ENCODE assay signal across 16 mouse cellular contexts in the genomic region with DNA sequence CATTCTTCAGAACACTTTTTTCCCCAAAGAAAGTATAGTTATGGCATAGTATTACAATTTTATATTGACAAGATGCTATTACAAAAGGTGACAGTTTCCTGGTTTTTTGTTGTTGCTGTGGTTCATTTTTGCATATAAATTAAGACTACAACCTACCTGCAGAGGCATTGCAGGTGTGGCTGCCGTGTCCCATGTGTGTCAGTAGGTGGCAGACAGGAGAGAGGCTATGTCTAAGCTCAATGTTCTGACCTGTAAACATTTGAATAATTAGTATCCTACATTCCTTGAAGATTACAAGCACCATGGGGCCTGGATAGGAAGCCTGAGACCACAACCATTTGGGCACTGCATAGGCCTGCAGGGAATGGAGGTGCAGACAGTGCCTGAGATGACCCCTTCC. TPM values are rescaled to one million over a fixed set of nuclear protein-coding genes. Genes with fewer than 3 reads are reported as not detected.
"Had no signal": no experiment of that assay in that cellular context is flagged by ENCODE, and none has a peak within 500 bp of the region (broad histone marks: within the 10 kb centered on the region; RNA-seq: fewer than 3 reads in every experiment).

No protein-coding gene starts in this region.

- H3K27ac ChIP-seq: intestine, embryonic 15.5 days; left cerebral cortex, adult 2 months; limb, embryonic 15.5 days; liver, embryonic 13.5 days; neural tube, embryonic 12.5 days had no signal

- H3K9ac ChIP-seq: intestine, embryonic 15.5 days; limb, embryonic 15.5 days; liver, embryonic 13.5 days; lung, embryonic 14.5 days; neural tube, embryonic 12.5 days had no signal

- H3K4me1 ChIP-seq: intestine, embryonic 15.5 days; limb, embryonic 15.5 days; liver, embryonic 13.5 days; neural tube, embryonic 12.5 days had no signal

- H3K4me2 ChIP-seq: intestine, embryonic 15.5 days; limb, embryonic 15.5 days; liver, embryonic 13.5 days; lung, embryonic 14.5 days; neural tube, embryonic 12.5 days had no signal

- H3K9me3 ChIP-seq: intestine, embryonic 15.5 days; limb, embryonic 15.5 days; liver, embryonic 13.5 days; neural tube, embryonic 12.5 days had no signal

- H3K4me3 ChIP-seq: intestine, embryonic 15.5 days; left cerebral cortex, adult 2 months; limb, embryonic 15.5 days; liver, embryonic 13.5 days; neural tube, embryonic 12.5 days had no signal

- ATAC-seq: intestine, embryonic 15.5 days had no signal

- H3K27me3 ChIP-seq: intestine, embryonic 15.5 days; limb, embryonic 15.5 days; liver, embryonic 13.5 days; neural tube, embryonic 12.5 days had no signal

- H3K36me3 ChIP-seq: intestine, embryonic 15.5 days; limb, embryonic 15.5 days; liver, embryonic 13.5 days; neural tube, embryonic 12.5 days had no signal

- DNase-seq: kidney, adult 9 months; kidney, postnatal 25 days; liver, embryonic 13.5 days; lung, embryonic 14.5 days; midbrain, embryonic 14.5 days; right cerebral cortex, postnatal 14 days; thymus, postnatal 4 days had no signal

RNA-seq across cellular contexts. Expression of a gene that starts 11.2 kb away (rescaled TPM):
- total RNA-seq: layer of hippocampus, postnatal 25 days; left cerebral cortex, adult 2 months; left cerebral cortex, postnatal 25 days; monocyte, adult 5-6 weeks had no signal
- polyA plus RNA-seq: intestine, embryonic 15.5 days; limb, embryonic 11.5 days; limb, embryonic 15.5 days; liver, embryonic 13.5 days; lung, embryonic 14.5 days; midbrain, embryonic 14.5 days; neural tube, embryonic 12.5 days; stomach, embryonic 16.5 days had no signal
